Mouse (Mus musculus): ENCODE results near the gene Atad1.

GRCm38 (mm10) chr19:32732922-32733321, 6.7 kb downstream of the Atad1 start:
- TF ChIP-seq CTCF (IDR thresholded peaks at IDR 0.05; ENCODE audit: control insufficient read depth, insufficient read depth, insufficient read length) (no peak), MYOG (IDR thresholded peaks at IDR 0.05; ENCODE audit: control insufficient read depth, extremely low read depth, insufficient read length) (no peak), MAX (IDR thresholded peaks at IDR 0.05) (no peak), USF1 (IDR thresholded peaks at IDR 0.05; ENCODE audit: low read depth) (no peak)

Data from C2C12 (cell line).